Mouse (Mus musculus) liver, adult 2 months (tissue): ENCODE results near the gene Hist1h4n.
"Not testable (repeated sequence)": the region's sequence is repeated elsewhere in the genome, so short reads cannot be mapped to it uniquely, and the experiment has no call there.

ENCODE experiments used
- CTCF ChIP-seq: fragments of 200-500 bp; IDR thresholded peaks from 2 replicates; pipeline ENCODE4 v1.5.1; 2011; ENCODE audit warnings: low read depth, low read length, control low read depth
- POLR2A ChIP-seq: fragments of 200-500 bp; IDR thresholded peaks from 2 replicates; pipeline ENCODE4 v1.6.1; 2011; ENCODE audit warnings: low read length, control low read depth; ENCODE audit not compliant: insufficient read depth; ENCODE audit errors: extremely low read depth

- TF ChIP-seq CTCF, POLR2A: not testable (repeated sequence)
Measured at GRCm38 (mm10) chr13:21820082-21820890, 11.7 kb downstream of the Hist1h4n start.
